Mouse (Mus musculus) layer of hippocampus, adult 8-10 months (tissue): ENCODE measurements around the gene Prpf6. TPM values are rescaled to one million over a fixed set of nuclear protein-coding genes. Genes with fewer than 3 reads are reported as not detected.

Experiments
- DNase-seq, 2 experiments: peaks; one replicate each; pipeline ENCODE4 v3.0.0; 2022; ENCODE audit warnings: low spot score in 2 of 2
- total RNA-seq, 4 experiments: library from RNA; stranded (reverse); gene quantifications; 2 replicates each; pipeline ENCODE4 v1.2.4; 2022

The Prpf6 gene
- 10 to 100 TPM; 59.5 to 63.3 (median 59.8) TPM for total RNA-seq

DNA sequence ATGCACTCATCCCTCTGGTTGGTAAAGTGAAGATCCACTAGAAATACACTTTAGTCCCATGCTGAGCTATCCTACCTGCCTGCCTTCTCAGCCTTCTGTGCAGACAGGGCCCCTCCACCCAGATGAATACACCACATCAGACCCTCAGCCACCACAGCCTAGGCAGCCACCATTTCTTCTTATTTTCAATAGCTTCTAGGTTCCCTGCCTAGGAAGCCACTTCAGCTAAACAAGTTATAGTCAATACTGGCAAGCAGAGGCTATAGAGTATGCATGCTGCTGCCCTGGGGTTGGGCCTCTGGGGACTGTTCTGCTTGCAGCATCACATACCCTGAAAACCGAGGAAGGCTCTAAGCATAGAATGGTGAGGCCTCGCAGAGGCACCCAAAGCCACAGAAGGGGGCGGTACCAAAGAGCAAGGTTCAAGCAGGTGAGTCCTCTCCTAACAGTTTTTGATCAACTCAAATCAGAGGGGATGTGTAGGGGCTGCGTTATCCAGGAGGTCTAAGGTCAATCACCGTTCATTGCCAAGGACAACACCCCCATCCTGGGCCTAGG lies at the start of gene Prpf6:
Prpf6 (plus strand) TSS at position 341 of the 558 bp plus-strand sequence.
- DNase-seq = peak in 1 of 2 experiments; percentile 13

DNA sequence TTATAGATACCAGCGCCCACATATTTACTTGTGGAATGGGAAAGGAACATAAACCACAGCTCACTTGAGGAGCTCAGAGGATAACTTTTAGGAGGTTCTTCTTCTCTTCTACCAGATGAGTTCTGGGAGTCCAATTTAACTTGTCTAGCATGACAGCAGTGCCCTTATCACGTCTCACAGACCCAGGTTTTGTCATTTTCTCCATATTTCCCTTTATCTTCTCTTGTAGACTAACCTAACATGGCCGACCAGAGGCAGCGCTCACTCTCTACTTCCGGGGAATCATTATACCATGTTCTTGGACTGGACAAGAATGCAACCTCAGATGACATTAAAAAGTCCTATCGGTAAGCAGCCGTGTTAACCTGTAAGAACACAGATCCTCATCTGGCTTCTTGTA lies 45.5 kb upstream of the Prpf6 start:
- no peak for DNase-seq

DNA sequence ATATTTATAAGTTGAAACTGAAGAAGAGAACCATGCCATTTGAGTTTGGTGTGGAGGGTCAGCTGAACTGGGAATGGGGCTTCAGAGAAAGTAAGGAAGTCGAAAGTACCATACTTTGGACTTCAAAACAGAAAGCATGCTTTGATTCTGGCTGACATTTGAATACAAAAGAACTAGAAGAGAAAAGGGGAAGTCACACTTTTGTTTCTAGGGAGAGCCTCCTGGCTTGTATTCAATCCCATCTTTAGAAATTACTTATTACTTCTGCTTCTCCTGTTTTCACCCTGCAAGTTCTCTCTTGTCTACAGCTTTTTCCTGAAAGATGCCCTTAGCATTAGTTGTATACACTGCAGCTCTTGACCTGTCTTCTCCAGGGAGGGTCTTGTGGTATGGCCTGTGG lies 43.4 kb upstream of the Prpf6 start:
- DNase-seq = no peak

DNA sequence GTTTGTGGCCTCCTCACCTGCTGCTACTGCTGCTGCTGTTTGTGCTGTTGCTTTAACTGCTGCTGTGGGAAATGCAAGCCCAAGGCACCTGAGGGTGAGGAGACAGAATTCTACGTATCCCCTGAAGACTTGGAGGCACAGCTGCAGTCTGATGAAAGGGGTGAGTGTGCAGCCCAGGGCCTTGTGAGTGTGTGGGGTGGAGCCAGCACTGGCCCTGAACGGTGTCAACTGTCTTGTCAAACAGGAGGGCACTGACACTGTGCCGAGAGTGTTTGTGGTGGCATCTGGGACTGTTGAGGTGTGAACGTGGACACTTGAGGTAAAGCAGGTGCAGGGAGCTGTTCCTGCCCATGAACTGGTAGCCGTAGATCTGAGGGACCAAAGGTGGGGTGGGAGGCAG lies 43.0 kb upstream of the Prpf6 start:
- no peak for DNase-seq

DNA sequence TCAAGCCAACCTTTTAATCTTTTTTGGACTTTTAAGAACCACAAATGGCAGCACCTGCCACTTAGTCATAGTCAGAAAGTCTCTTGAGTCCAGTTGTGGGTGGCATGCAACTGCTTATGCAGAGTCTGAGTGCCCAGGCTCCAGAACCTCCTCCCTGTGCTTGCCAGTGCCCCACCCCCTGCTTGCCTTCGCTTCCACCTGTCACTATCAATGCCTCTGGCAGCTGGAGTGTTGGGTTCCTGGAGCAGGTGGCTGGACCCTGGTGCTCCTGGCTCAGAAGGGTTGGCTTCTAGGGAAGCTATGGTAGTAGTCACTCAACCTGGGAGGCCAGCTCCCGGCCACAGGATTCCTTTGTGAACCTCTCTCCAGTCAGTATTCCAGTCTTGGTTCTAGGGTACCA lies 41.4 kb upstream of the Prpf6 start:
- no peak for DNase-seq

DNA sequence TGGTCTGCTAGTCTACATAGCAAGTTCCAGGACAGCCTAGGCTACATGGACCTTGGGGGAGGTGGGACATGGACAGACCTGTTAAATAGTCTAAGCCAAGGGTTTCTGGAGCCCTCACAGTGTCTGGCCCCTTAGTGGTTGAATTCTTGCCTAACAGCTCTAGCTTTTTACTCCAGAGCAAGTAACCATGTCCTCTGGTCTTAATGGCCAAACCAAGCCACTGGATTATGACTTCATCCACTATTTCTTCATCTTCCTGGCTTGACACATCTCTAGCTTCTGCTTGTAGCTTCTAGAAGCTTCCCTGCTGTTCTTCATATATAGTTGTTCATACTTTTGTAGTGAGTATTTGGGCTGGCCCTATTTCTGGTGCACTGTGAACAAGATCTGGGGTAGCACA lies 37.9 kb upstream of the Prpf6 start:
- no peak for DNase-seq

DNA sequence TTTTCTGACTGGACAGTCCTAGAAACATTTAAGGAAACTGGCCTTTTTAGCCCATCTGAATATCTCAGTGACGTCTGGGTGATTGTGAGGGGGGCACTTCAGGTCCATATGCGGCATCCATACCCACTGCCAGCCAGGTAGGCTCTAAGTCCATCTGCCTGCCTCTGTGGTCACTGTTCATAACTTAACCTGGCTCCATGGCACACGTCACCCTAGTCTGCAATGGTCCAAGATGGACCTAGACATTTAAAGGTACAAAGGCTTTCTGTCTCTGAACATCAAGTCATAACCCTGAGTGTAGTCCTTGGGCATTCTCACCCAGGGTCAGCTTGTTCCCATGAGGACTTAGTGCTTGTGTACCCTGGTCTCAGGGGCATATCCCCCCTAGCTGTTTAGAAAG lies 24.3 kb upstream of the Prpf6 start:
- no peak for DNase-seq

DNA sequence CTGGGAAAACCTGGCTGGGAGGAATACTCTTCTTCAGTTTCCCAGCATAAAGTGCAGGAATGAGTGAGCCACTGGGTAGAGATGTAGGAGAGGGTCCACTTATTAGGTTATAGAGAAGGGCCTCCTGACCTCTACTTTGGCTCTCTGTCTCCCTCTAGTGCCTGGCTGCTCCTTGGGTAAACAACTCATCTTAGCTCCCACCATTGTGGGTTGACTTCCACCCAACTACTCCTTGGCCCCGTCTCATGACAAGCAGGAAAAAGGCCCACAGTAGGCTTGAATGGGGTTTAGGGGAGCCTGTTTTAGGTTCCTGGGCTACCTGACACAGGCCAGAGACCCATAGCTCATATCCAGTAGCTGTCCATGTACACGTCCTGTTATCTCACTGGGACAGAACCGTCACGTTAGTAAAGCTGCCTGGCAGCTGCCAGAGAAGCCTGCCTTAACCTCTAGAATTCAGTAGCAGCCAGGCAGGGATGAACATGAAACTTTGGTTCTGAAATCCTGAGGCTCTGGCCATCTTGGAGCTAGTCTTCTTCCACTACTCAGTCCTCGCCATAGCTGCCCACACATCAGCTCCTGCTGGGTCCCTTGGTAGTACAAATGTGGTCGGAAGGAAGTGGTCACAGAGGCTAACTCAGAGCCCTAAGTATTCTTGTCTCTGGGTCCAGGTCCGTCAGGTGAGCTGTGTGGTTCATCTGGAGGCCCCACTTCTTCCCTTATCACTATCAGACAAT lies 23.2 kb upstream of the Prpf6 start:
- DNase-seq = no peak

DNA sequence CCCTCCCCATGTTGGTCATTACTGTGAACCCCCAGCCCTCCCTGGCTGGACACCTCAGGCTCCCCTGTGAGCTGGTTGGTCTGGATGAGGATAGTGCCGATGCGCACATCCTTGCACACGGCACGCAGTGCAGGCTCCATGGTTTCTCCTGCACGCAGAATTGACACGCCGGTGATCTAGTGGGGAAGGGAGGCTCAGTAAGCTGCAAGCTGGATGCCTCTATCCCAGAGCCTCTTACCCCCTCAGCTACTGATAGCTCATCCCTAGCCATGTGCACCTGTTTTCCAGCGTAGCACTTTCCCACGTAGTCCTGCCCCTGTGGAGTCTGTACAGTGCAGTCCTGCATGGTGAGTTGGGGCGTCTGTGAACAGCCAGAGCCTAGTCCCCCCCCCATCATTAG lies 21.8 kb upstream of the Prpf6 start:
- no peak for DNase-seq

DNA sequence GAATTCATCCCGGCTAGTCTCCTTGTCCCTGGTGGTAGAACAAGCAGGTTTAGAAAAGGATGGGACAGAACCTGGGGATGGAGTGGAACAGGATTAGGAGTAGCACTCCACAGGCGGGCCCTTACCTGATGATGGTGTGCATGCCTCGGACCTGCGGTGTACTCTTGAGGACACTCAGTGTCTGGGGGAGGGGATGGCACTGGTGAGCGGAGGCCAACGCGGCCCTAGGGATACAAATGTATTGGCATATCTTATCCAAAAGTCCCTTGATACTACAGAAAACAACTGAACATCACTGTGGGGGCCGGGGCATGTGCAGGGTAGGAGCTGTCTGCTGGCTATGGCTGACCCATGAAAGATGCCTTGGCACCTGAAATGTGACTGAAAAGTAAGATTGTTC lies 21.3 kb upstream of the Prpf6 start:
- no peak for DNase-seq

DNA sequence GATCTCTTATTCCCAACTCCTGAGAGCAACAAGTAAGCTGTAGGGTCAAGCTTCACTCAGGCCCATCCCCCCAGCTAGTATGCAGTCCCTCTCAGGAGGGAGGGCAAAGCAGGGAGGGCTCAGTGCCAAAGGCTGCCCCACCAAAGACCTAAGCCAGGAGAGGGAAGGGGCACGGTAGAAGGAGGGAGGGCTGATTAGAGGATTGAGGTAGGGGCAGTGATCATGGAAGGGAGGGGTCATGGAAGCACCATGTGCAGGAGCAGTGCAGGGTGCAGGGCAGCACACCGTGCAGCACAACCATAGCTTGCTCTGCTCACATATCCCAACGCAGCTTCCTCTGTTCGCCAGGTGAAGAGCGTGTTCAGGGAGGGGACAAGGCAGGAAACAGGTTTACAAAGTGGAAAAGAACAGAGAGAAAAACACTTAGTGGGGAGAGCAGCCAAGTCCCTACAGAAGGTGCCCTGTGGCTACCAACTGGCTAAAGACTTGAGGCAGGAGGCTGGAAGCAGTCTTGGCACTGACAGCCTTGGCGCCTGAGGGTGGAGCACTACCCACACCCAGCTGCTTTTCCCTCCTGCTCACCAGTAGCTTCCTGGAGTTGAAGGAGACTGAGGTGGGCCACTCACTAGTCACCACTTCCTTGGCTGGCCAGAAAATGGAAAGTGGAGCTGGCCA lies 20.6 kb upstream of the Prpf6 start:
- DNase-seq = no peak

DNA sequence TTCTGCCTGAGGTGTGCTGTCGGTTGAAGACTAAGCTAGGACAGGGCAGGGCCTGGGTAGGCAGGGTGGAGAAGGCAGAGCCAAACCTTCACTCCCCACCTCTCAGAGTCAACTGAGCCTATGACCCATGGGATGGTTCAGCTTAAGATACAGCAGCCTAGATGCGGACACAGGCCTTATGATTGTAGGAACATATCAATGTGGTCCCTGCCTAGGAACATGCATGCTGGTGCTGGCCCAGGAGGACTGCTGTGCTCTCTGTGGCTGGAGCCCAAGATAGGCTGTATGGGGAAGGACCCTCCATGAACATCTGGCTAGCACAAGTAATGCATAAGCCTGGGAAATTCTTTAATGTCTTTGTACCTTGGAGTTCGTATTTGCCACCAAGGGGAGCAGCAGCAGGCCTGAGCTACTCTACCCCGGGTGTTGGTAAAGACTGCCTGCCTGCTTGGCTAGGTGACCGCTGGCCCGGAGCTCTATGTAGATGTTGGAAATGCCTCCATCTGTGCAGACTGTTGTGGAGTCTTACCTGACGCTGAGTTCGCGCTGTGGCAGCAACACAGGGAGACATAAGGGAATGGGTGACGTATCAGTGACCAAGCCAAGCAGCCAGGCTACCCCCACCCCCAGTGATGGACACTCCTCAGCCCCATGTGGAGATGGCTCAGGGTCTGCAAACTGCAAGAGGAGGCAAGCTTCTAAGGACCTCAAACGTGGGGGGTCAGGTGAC lies 19.6 kb upstream of the Prpf6 start:
- DNase-seq = no peak

DNA sequence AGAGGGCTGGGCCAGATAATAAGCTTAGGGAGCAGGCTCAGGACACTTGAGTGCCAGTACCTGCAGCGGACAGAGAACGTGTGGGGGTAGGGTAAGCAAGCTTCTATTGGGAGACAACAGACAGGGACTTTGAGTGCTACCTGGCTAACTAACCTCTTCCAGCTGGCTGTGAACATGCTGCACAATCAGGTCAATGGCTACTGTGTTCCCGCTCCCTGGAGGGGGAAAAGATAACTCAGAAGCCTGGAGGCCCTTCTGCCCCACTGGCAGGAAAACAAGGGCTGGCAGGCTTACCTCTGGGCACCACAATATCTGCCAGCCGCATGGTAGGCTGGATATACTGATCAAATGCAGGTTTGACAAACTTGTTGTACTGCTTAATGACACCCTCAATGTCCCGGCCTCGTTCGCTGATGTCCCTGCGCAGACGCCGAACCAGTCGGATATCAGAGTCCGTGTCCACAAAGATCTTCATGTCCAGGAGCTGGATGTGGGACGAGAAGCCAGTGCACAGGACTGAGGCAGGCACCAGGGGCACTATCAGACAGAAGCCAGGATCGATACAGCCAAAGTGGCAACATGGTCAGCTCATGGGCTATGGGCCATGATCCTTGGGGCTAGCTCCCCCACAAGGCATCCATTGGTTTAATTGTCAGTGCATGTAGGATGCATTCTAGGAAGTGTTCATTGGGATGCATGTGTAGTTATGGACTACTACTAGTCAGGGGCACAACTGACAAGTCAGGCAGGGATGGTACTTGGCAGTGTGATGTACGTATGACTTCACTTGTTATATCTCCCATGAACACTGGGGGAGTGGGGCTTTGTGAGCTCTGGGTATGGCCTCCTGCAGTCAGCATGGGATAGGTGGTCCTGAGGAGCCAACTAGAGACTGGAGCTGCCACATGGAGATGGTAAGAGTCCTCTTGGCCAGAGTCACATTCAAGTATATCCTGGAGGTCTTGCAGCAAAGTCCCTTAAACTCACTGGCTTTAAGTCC lies 18.4 kb upstream of the Prpf6 start:
- DNase-seq = no peak

DNA sequence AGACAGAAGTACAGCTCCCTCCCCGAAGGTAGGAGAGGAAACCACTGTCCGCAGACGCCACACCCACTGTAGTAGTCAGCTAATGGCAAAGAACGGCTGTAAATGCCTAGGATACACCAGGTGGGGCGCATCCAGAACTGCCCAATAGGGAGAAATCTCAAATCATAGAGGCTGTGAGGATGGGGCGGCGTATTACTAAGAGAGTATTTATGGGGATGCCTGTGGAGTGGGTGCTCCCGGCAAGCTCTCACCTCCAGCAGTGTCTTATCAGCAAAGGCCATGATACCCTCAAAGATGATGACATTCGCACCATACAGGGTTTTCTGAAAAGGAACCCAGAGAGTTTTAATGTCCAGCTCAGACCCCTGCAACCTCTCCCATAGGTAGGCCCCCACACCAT lies 17.7 kb upstream of the Prpf6 start:
- DNase-seq = no peak

DNA sequence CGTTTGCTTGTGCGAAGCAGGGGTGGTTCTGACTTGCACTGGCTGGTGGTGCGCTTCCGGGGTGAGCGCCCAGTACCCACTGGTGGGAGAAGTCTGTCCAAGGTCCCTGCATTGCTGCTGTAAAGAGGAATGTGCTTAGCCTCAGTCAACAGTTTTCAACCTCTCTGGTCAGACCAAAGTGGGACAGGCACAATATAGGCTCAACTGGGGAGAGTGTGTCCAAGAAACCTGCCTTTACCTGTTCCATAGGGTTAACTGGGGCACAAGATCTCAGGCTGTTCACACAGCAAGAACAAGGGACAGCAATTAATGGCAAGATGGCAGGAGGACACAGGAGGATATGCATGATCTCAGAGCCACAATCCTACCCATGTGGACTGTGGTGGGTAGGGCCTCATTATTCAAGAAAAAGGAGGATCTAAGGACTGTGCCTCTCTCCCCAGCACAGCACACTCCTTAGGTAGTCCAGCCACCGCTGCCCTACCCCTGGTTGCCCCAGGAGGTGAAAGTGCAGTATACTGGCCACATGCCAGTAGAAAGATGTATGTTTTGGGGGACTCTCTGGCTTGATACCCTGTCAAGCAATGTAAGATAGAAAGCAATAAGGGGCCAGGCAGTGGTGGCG lies 16.6 kb upstream of the Prpf6 start:
- no peak for DNase-seq

DNA sequence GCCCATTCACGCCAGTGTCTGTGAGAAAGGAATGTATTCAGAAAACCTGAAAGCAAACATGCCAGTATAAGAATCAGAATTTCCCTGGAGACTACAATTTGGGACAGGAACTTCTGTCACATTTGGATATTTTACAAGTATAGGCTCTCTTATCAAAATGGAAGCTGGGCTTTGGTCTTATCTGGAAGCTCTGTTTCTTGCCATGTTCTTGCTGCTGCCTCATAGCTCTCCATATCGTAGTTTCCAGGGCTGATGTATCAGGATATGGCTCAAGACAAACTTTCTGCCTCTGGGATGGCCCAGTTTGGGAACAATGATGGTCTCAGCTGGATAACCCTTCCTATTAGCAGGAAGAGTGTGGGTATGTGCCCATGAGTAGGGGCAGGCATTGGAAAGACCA lies 15.1 kb upstream of the Prpf6 start:
- no peak for DNase-seq

DNA sequence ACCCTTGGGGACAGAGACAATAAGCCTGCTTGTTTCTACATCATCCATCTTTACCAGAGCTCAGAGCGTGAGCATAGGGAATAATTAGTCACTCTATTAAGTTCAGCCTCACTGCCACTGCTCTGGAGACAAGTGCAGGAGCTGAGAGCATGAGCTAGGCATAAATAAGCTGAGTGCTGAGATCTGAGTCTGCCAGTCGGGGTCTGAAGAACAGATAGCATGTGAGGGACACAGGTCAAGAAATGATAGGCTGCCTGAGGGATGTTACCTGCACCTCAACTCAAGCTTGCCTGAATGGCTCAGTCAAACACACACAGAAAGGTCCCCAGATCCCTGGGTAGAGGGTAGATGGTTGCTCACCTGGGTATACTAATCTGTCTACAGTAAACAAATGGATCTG lies 14.5 kb upstream of the Prpf6 start:
- no peak for DNase-seq

DNA sequence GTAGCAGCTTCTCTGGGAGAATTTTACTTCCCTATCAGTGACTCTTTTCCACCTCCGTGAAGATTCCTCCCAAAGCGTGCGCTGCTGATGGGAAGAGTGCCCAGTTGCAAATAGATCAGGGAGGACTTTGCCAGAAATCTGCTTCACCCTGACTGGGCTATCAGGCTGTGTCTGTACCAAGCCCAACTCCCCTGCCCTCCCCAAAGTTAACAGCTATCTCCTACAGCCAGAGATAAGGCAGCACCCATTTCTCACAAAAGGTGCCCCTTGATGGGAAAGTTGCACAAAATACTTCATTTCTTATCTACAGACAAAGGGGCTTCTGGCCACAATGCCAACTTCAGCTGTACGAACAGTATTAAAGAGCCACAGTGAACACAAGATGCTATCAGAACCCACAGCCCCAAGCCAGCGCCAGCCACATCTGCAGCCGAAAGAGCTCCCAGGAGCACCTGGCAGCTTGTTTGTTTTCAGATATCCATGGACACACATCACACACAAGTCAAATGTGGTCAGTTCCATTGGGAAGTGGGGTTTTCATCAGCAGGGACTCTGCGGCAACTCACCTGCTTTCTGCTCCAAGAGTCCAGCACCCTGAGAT lies 13.6 kb upstream of the Prpf6 start:
- DNase-seq = no peak

DNA sequence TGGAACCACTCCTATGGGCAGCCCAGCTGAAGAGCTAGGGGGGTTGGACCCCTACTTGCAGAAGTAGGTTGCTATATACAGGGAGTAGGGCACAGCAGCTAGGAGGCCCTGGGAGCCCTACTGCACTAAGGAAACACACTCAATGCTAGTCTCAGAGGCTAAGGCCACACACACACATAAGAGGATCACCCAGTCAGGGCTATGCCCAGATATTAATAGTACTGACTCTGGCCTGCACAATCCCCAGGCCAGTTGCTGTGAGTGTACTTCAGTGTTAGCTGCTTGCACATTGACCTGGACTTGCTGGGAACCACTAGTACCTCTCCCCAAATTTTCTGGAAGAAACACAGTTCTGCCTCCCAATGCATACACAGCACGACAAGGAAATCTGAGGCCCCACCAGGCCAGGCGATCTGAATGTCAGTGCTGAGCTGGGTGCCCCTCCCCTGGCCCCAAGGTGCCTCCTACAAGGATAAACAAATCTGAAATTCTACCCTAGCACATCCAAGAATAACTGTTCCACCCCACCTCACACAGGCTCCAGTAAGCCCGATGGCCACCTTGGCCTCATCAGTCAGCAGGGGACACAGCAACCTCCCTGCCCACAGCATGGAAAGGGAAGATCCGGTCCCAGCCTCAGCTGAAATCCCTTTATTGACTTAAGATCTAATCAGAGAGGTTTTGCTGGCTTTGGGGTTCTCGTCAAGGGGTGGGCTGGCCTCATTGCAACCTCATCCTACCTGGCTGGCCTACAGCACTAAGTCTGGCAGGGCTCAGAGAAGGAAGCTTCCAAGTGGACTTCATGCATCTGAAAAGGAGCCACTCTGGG lies 12.7 kb upstream of the Prpf6 start:
- DNase-seq = no peak
